Mouse (Mus musculus): ENCODE measurements around the gene Gabre. TPM values are rescaled to one million over a fixed set of nuclear protein-coding genes. Genes with fewer than 3 reads are reported as not detected.

Gabre gene
- 2.4 TPM for polyA plus RNA-seq (2014; fragmentation: Illumina TruSeq; extraction: RNeasy Lipid Tissue Mini Kit (QIAGEN cat#74804); ENCODE audit: low read depth, low replicate concordance)

DNA sequence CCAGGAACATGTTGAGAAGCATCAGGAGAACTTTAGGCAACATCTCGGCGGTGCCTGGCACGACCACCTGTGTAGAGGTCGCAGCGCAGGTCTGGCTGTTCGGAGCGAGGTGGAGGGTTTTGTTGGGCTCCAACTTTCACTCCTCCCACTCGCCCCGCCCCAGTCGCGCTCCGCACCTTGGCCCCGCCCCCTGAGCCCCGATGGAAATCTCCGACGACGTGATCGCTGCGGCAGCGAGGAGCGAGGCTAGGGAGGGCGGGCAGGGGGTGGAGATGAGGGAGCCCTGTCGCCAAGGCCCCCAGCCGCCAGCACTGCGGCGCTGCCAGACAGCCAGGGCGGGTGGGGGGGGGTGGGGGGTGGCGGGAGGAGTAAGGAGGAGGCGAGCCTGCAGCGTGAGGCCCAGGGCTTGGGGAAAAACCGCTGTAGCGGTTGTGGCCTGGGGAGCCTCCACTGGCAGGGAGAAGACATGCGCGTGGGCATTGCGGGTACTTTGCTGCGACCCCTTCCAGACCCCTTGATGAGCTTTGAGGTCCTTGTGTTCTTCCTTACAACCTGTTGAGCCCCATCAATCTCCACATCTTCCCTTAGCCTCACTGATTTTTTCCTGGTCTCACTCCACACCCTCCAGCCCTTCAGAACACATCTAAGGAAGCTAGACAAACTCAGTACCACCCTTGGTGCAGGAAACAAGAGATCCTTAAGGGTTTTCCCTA is at the start of gene Gabre:
Gene Gabre, minus strand, starts transcription at position 145 of the 713 bp plus-strand sequence.

DNA sequence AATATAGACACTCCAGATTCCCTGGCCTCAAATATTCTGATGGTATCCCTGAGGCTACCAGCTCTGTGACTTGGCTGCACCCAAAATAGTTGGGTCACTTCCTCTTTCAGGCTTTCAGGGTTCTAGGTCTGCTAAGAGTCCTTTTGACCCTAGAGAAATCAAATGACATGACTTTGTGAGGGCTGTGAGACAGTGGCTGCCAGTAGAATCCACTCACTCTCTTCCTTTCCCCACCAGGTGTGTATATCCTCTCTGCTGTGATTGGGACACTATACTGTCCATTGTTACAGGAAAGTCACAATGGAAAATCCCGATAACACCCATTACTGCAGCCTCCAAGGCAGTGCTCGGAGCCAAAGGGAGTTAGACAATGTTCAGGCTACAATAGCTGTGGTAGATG is 52.9 kb downstream of the Gabre start, which contains the start of gene Magea4:
Gene Magea4, plus strand, starts transcription at position 301 of the 400 bp plus-strand sequence.

Other genes starting within 250 kb of the Gabre start
- gene Magea4, start 52.8 kb downstream of the Gabre start, polyA plus RNA-seq (2014; fragmentation: Illumina TruSeq; extraction: RNeasy Lipid Tissue Mini Kit (QIAGEN cat#74804); ENCODE audit: low read depth, low replicate concordance) = not detected
- gene Magea10, start 112.1 kb upstream of the Gabre start, polyA plus RNA-seq (2014; fragmentation: Illumina TruSeq; extraction: RNeasy Lipid Tissue Mini Kit (QIAGEN cat#74804); ENCODE audit: low read depth, low replicate concordance) = not detected

Measured in adipose tissue, adult 10 weeks (tissue).